Mouse (Mus musculus): ENCODE data around the gene Hand1. TPM values are rescaled to one million over a fixed set of nuclear protein-coding genes. Genes with fewer than 3 reads are reported as not detected.

The Hand1 gene
- polyA plus RNA-seq, 1 experiment from 2014 or later: 0.18 TPM

- no peaks in the 10 kb centered on the region for H3K9me3 ChIP-seq (replicated peaks; ENCODE audit: control insufficient read depth, low read length)
- peaks cover 15% of the 10 kb centered on the region for H3K27me3 ChIP-seq (ENCODE audit: control insufficient read depth, insufficient read depth, low read depth, low read length)
- peak; percentile 98 for ATAC-seq (ENCODE audit: low read depth)
- peaks cover 16% of the 10 kb centered on the region for H3K4me1 ChIP-seq (ENCODE audit: control insufficient read depth, low read depth, low read length)
- under 1% methylated on average over 51 of the region's 66 CpGs for WGBS (ENCODE audit: insufficient replicate concordance)
- H3K36me3 ChIP-seq (ENCODE audit: control insufficient read depth, insufficient read depth): no peaks in the 10 kb centered on the region
- peak within 1 kb of the TSS; percentile 67 for H3K27ac ChIP-seq (ENCODE audit: low read length)
- peak within 1 kb of the TSS; percentile 79 for H3K4me3 ChIP-seq (ENCODE audit: low read depth, low read length)
- H3K9ac ChIP-seq (ENCODE audit: low read depth, low read length): peak within 1 kb of the TSS; percentile 81
- H3K4me2 ChIP-seq (ENCODE audit: low read depth, low read length): peak within 1 kb of the TSS; percentile 85
Measured at GRCm38 (mm10) chr11:57800971-57801765, 31.4 kb downstream of the Hand1 start, which contains the start of gene Sap30l. Gene Sap30l (plus strand): TSS chr11:57801637.

DNA sequence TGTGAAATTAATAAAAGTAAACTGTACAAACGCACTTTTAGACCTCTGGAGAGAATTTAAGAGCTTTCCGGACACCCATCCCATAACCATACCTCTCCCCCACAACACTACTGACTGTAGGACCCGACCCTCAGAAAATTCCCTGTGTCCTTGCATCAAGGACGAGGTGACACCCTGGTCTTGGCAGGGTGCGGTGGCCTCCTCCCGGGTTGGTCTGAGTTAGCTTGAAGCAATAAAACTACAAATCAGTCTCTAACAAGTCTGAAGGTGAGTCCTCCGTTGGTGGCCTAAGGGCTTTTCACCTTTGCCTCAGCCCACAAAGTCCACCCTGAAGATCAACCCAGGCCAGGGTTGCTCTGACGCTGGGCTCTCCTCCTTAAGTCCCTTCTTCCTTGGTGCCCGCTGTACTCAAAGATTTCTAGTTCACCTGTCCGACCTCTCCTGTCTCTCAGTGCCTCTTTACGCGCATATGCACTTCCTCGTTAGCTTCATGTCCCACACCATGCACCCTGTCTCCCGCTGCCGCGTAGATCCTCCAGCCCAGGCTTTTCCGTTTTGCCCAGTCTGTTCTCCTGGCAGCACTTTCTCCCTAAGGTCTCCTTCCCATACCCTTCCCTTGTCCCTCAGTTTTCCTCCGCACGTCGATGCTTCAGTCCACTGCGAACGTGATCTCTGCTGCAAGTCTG lies 32.2 kb downstream of the Hand1 start:
- Histone ChIP-seq H3K4me3 (ENCODE audit: low read depth, low read length) (peak overlapping the region; percentile 79), H3K4me2 (ENCODE audit: low read depth, low read length) (peak overlapping the region; percentile 85), H3K27me3 (ENCODE audit: control insufficient read depth, insufficient read depth, low read depth, low read length) (peaks cover 15% of the 10 kb centered on the region), H3K36me3 (ENCODE audit: control insufficient read depth, insufficient read depth) (no peaks in the 10 kb centered on the region), H3K4me1 (ENCODE audit: control insufficient read depth, low read depth, low read length) (peaks cover 16% of the 10 kb centered on the region), H3K9ac (ENCODE audit: low read depth, low read length) (peak overlapping the region; percentile 81), H3K27ac (ENCODE audit: low read length) (no peak overlapping the region; the same call in 1 of the 2 replicates), H3K9me3 (replicated peaks; ENCODE audit: control insufficient read depth, low read length) (no peaks in the 10 kb centered on the region)
- ATAC-seq (ENCODE audit: low read depth): no peak
- WGBS (ENCODE audit: insufficient replicate concordance): 15% methylated on average over 22 of the region's 22 CpGs

GRCm38 (mm10) chr11:57799456-57799855 lies 33.2 kb downstream of the Hand1 start:
- no peak overlapping the region for H3K9ac ChIP-seq (ENCODE audit: low read depth, low read length)
- H3K4me3 ChIP-seq (ENCODE audit: low read depth, low read length): no peak overlapping the region
- H3K27me3 ChIP-seq (ENCODE audit: control insufficient read depth, insufficient read depth, low read depth, low read length): peaks cover 15% of the 10 kb centered on the region
- H3K36me3 ChIP-seq (ENCODE audit: control insufficient read depth, insufficient read depth): no peaks in the 10 kb centered on the region
- no peak for ATAC-seq (ENCODE audit: low read depth)
- no peaks in the 10 kb centered on the region for H3K9me3 ChIP-seq (replicated peaks; ENCODE audit: control insufficient read depth, low read length)
- no peak overlapping the region for H3K27ac ChIP-seq (ENCODE audit: low read length)
- 73% methylated on average over 10 of the region's 10 CpGs for WGBS (ENCODE audit: insufficient replicate concordance)
- H3K4me2 ChIP-seq (ENCODE audit: low read depth, low read length): no peak overlapping the region
- H3K4me1 ChIP-seq (ENCODE audit: control insufficient read depth, low read depth, low read length): peaks cover 16% of the 10 kb centered on the region

DNA sequence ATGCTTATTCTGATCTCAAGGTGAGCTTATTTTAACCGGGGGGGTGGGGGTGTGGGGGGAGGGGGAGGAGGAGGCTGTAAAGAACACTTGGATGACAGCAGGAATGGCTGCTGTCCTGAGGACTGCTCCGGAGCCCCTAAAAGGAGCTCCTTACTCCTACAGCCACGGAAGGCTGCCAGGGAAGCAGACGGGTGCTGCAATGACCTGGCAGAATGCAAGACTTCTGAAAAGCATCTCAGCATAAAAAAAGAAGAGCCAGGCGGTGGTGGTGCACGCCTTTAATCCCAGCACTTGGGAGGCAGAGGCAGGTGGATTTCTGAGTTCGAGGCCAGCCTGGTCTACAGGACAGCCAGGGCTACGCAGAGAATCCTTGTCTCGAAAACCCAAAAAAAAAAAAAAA lies 34.8 kb downstream of the Hand1 start:
- no peak overlapping the region for H3K4me3 ChIP-seq (ENCODE audit: low read depth, low read length)
- no peak overlapping the region for H3K27ac ChIP-seq (ENCODE audit: low read length)
- WGBS (ENCODE audit: insufficient replicate concordance): 67% methylated on average over 9 of the region's 9 CpGs
- no peak overlapping the region for H3K9ac ChIP-seq (ENCODE audit: low read depth, low read length)
- H3K4me1 ChIP-seq (ENCODE audit: control insufficient read depth, low read depth, low read length): peaks cover 15% of the 10 kb centered on the region
- no peaks in the 10 kb centered on the region for H3K9me3 ChIP-seq (replicated peaks; ENCODE audit: control insufficient read depth, low read length)
- H3K27me3 ChIP-seq (ENCODE audit: control insufficient read depth, insufficient read depth, low read depth, low read length): peaks cover 12% of the 10 kb centered on the region
- H3K4me2 ChIP-seq (ENCODE audit: low read depth, low read length): no peak overlapping the region
- H3K36me3 ChIP-seq (ENCODE audit: control insufficient read depth, insufficient read depth): no peaks in the 10 kb centered on the region
- ATAC-seq (ENCODE audit: low read depth): no peak

GRCm38 (mm10) chr11:57795086-57795485 lies 37.5 kb downstream of the Hand1 start:
- Histone ChIP-seq H3K4me2 (ENCODE audit: low read depth, low read length) (no peak overlapping the region), H3K4me1 (ENCODE audit: control insufficient read depth, low read depth, low read length) (peaks cover 3% of the 10 kb centered on the region; the same call in 1 of the 2 replicates), H3K9me3 (replicated peaks; ENCODE audit: control insufficient read depth, low read length) (no peaks in the 10 kb centered on the region), H3K27me3 (ENCODE audit: control insufficient read depth, insufficient read depth, low read depth, low read length) (no peaks in the 10 kb centered on the region), H3K36me3 (ENCODE audit: control insufficient read depth, insufficient read depth) (no peaks in the 10 kb centered on the region), H3K27ac (ENCODE audit: low read length) (no peak overlapping the region), H3K4me3 (ENCODE audit: low read depth, low read length) (no peak overlapping the region), H3K9ac (ENCODE audit: low read depth, low read length) (no peak overlapping the region)
- WGBS (ENCODE audit: insufficient replicate concordance): 64% methylated on average over 6 of the region's 6 CpGs
- ATAC-seq (ENCODE audit: low read depth): no peak

- Histone ChIP-seq H3K36me3 (ENCODE audit: control insufficient read depth, insufficient read depth) (no peaks in the 10 kb centered on the region), H3K4me1 (ENCODE audit: control insufficient read depth, low read depth, low read length) (peaks cover 3% of the 10 kb centered on the region; the same call in 1 of the 2 replicates), H3K9ac (ENCODE audit: low read depth, low read length) (no peak overlapping the region), H3K4me3 (ENCODE audit: low read depth, low read length) (no peak overlapping the region), H3K27ac (ENCODE audit: low read length) (no peak overlapping the region), H3K9me3 (replicated peaks; ENCODE audit: control insufficient read depth, low read length) (no peaks in the 10 kb centered on the region), H3K4me2 (ENCODE audit: low read depth, low read length) (peak overlapping the region; percentile 26; the same call in 1 of the 2 replicates), H3K27me3 (ENCODE audit: control insufficient read depth, insufficient read depth, low read depth, low read length) (no peaks in the 10 kb centered on the region)
- ATAC-seq (ENCODE audit: low read depth): no peak
- WGBS (ENCODE audit: insufficient replicate concordance): 29% methylated on average over 21 of the region's 21 CpGs
Measured at GRCm38 (mm10) chr11:57790866-57791535, 41.6 kb downstream of the Hand1 start.

DNA sequence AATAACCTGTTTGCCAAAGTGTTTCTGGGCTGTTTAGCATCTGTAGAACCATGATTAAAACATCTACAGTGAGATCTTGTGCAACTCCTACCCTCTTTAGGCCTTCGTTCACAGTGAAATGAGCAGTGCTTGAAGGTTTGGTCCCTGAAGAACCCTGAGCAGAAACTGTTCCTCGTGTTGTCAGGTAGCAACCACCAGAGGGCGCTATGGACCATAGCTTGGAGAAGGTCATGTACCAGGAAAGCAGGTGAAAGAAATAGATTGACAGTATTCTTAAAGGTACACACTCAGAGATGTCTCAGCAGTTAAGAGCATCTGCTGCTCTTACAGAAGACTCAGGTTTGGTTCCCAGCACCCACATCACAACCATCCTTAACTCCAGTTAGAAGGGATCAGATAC lies 44.7 kb downstream of the Hand1 start:
- 12% methylated on average over 3 of the region's 3 CpGs for WGBS (ENCODE audit: insufficient replicate concordance)
- ATAC-seq (ENCODE audit: low read depth): no peak
- no peaks in the 10 kb centered on the region for H3K36me3 ChIP-seq (ENCODE audit: control insufficient read depth, insufficient read depth)
- no peaks in the 10 kb centered on the region for H3K9me3 ChIP-seq (replicated peaks; ENCODE audit: control insufficient read depth, low read length)
- peaks cover 3% of the 10 kb centered on the region; the same call in 1 of the 2 replicates for H3K4me1 ChIP-seq (ENCODE audit: control insufficient read depth, low read depth, low read length)
- H3K4me2 ChIP-seq (ENCODE audit: low read depth, low read length): no peak overlapping the region
- H3K27ac ChIP-seq (ENCODE audit: low read length): no peak overlapping the region
- H3K4me3 ChIP-seq (ENCODE audit: low read depth, low read length): no peak overlapping the region
- H3K9ac ChIP-seq (ENCODE audit: low read depth, low read length): no peak overlapping the region
- no peaks in the 10 kb centered on the region for H3K27me3 ChIP-seq (ENCODE audit: control insufficient read depth, insufficient read depth, low read depth, low read length)

GRCm38 (mm10) chr11:57786616-57787418 lies 45.8 kb downstream of the Hand1 start:
- Histone ChIP-seq H3K4me1 (ENCODE audit: control insufficient read depth, low read depth, low read length) (peaks cover 3% of the 10 kb centered on the region; the same call in 1 of the 2 replicates), H3K27me3 (ENCODE audit: control insufficient read depth, insufficient read depth, low read depth, low read length) (no peaks in the 10 kb centered on the region), H3K9me3 (replicated peaks; ENCODE audit: control insufficient read depth, low read length) (no peaks in the 10 kb centered on the region), H3K9ac (ENCODE audit: low read depth, low read length) (no peak overlapping the region), H3K4me2 (ENCODE audit: low read depth, low read length) (no peak overlapping the region), H3K27ac (ENCODE audit: low read length) (no peak overlapping the region), H3K4me3 (ENCODE audit: low read depth, low read length) (no peak overlapping the region), H3K36me3 (ENCODE audit: control insufficient read depth, insufficient read depth) (no peaks in the 10 kb centered on the region)
- no peak for ATAC-seq (ENCODE audit: low read depth)
- 63% methylated on average over 18 of the region's 18 CpGs for WGBS (ENCODE audit: insufficient replicate concordance)
